Mouse (Mus musculus): ENCODE measurements around the gene Bfar.
A peak's percentile ranks its signal among the peaks of the same experiment; 100 is the strongest.
"Not testable (repeated sequence)": the region's sequence is repeated elsewhere in the genome, so short reads cannot be mapped to it uniquely, and the experiment has no call there.

The Bfar gene

GRCm38 (mm10) chr16:13727811-13728335 is 56.2 kb downstream of the Bfar start:
- no peak for DNase-seq

- DNase-seq: no peak
These were observed 57.8 kb downstream of the Bfar start for GRCm38 (mm10) chr16:13729428-13729827.

- no peak for DNase-seq
These were observed 58.9 kb downstream of the Bfar start, which contains the start of gene Pla2g10 for GRCm38 (mm10) chr16:13730285-13731255. TSS of gene Pla2g10 (minus strand) at chr16:13730983.

GRCm38 (mm10) chr16:13732786-13733185 is 61.1 kb downstream of the Bfar start:
- no peak for DNase-seq

- DNase-seq: peak; percentile 60 to 71
These were observed 62.0 kb downstream of the Bfar start for GRCm38 (mm10) chr16:13733518-13734137.

- DNase-seq: no peak
These were observed 64.3 kb downstream of the Bfar start for GRCm38 (mm10) chr16:13735977-13736376.

- DNase-seq: not testable (repeated sequence)
These were observed 67.4 kb downstream of the Bfar start for GRCm38 (mm10) chr16:13739044-13739443.

GRCm38 (mm10) chr16:13740844-13741243 is 69.2 kb downstream of the Bfar start:
- DNase-seq: no peak

- DNase-seq: no peak
These were observed 76.0 kb downstream of the Bfar start for GRCm38 (mm10) chr16:13747708-13748107.

- DNase-seq: no peak
These were observed 76.5 kb downstream of the Bfar start for GRCm38 (mm10) chr16:13748124-13748523.

GRCm38 (mm10) chr16:13748813-13749212 is 77.2 kb downstream of the Bfar start:
- not testable (repeated sequence) for DNase-seq

- DNase-seq: no peak
These were observed 77.6 kb downstream of the Bfar start for GRCm38 (mm10) chr16:13749306-13749705.

GRCm38 (mm10) chr16:13749981-13750380 is 78.3 kb downstream of the Bfar start:
- no peak for DNase-seq

GRCm38 (mm10) chr16:13750626-13751025 is 79.0 kb downstream of the Bfar start:
- no peak for DNase-seq

Measured in thymus, postnatal 36 days (tissue).